Mouse (Mus musculus) liver, adult 2 months (tissue): ENCODE data around the gene Pcnx2.

Experiments
- CTCF ChIP-seq: fragments of 200-500 bp; IDR thresholded peaks from 2 replicates; pipeline ENCODE4 v1.5.1; 2011; ENCODE audit warnings: low read depth, low read length, control low read depth
- POLR2A ChIP-seq: fragments of 200-500 bp; IDR thresholded peaks from 2 replicates; pipeline ENCODE4 v1.6.1; 2011; ENCODE audit warnings: low read length, control low read depth; ENCODE audit not compliant: insufficient read depth; ENCODE audit errors: extremely low read depth

- TF ChIP-seq CTCF (no peak), POLR2A (no peak)
Observed at GRCm38 (mm10) chr8:125919560-125919959, 21.4 kb upstream of the Pcnx2 start.
